In genomic region chr2:145564596-145564995, GRCm38 (mm10) we compare ENCODE assay signal across 26 mouse cellular contexts.
DNase-seq lines count a peak whose midpoint lies in the region; ATAC-seq and TF ChIP-seq lines count a peak whose summit lies in the region.
"Had no signal": no experiment of that assay in that cellular context is flagged by ENCODE, and none has a peak within 500 bp of the region (broad histone marks: within the 10 kb centered on the region; RNA-seq: fewer than 3 reads in every experiment).

No protein-coding gene starts in this region.

- H3K9me3 ChIP-seq in heart, postnatal 0 days (replicated peaks; ENCODE audit: control insufficient read depth, low read length) = no peaks in the 10 kb centered on the region
- H3K9me3 ChIP-seq in heart, embryonic 12.5 days (replicated peaks) = no peaks in the 10 kb centered on the region
- H3K9me3 ChIP-seq in liver, embryonic 11.5 days (ENCODE audit: control insufficient read depth, low read length) = no peaks in the 10 kb centered on the region
- no peaks in the 10 kb centered on the region for H3K9me3 ChIP-seq in forebrain, embryonic 14.5 days (replicated peaks; ENCODE audit: control insufficient read depth, low read length)
- H3K9me3 ChIP-seq: embryonic facial prominence, embryonic 12.5 days; embryonic facial prominence, embryonic 15.5 days; heart, embryonic 10.5 days; hindbrain, embryonic 12.5 days; hindbrain, embryonic 15.5 days had no signal

- H3K4me1 ChIP-seq in heart, postnatal 0 days (ENCODE audit: control insufficient read depth, insufficient read depth) = no peaks in the 10 kb centered on the region
- H3K4me1 ChIP-seq in heart, embryonic 12.5 days (replicated peaks) = no peaks in the 10 kb centered on the region
- H3K4me1 ChIP-seq in liver, embryonic 11.5 days (replicated peaks; ENCODE audit: control insufficient read depth, insufficient read depth, low read length) = no peaks in the 10 kb centered on the region; the same call in 1 of the 2 replicates
- no peaks in the 10 kb centered on the region for H3K4me1 ChIP-seq in forebrain, embryonic 14.5 days (ENCODE audit: control insufficient read depth, insufficient read depth, low read length)
- H3K4me1 ChIP-seq: embryonic facial prominence, embryonic 12.5 days; embryonic facial prominence, embryonic 15.5 days; heart, embryonic 10.5 days; hindbrain, embryonic 12.5 days; hindbrain, embryonic 15.5 days had no signal

- no peak for TF ChIP-seq EP300 in heart, postnatal 0 days (IDR thresholded peaks at IDR 0.05; ENCODE audit: low read depth)

- H3K9ac ChIP-seq in heart, postnatal 0 days (replicated peaks; ENCODE audit: low read depth, low read length) = no peak overlapping the region
- no peak overlapping the region for H3K9ac ChIP-seq in heart, embryonic 12.5 days
- no peak overlapping the region for H3K9ac ChIP-seq in liver, embryonic 11.5 days (ENCODE audit: low read depth, low read length)
- no peak overlapping the region for H3K9ac ChIP-seq in forebrain, embryonic 14.5 days (ENCODE audit: low read length)
- H3K9ac ChIP-seq: embryonic facial prominence, embryonic 12.5 days; embryonic facial prominence, embryonic 15.5 days; hindbrain, embryonic 12.5 days; hindbrain, embryonic 15.5 days had no signal

- no peak overlapping the region for H3K27ac ChIP-seq in heart, postnatal 0 days (ENCODE audit: low read depth)
- no peak overlapping the region for H3K27ac ChIP-seq in heart, embryonic 12.5 days (ENCODE audit: poor library complexity, severe bottlenecking)
- no peak overlapping the region for H3K27ac ChIP-seq in liver, embryonic 11.5 days (ENCODE audit: low read depth, low read length)
- no peak overlapping the region for H3K27ac ChIP-seq in layer of hippocampus, adult 2 months
- H3K27ac ChIP-seq in forebrain, embryonic 14.5 days (ENCODE audit: low read depth, low read length) = no peak overlapping the region
- H3K27ac ChIP-seq: embryonic facial prominence, embryonic 12.5 days; embryonic facial prominence, embryonic 15.5 days; heart, adult 2 months; heart, embryonic 10.5 days; hindbrain, embryonic 12.5 days; hindbrain, embryonic 15.5 days had no signal

- H3K4me3 ChIP-seq in heart, postnatal 0 days (ENCODE audit: low read depth, low read length) = no peak overlapping the region
- no peak overlapping the region for H3K4me3 ChIP-seq in heart, embryonic 12.5 days
- H3K4me3 ChIP-seq in liver, embryonic 11.5 days (ENCODE audit: low read depth, low read length) = no peak overlapping the region
- H3K4me3 ChIP-seq in layer of hippocampus, adult 2 months = no peak overlapping the region
- no peak overlapping the region for H3K4me3 ChIP-seq in forebrain, embryonic 14.5 days (ENCODE audit: low read depth, low read length)
- H3K4me3 ChIP-seq: embryonic facial prominence, embryonic 12.5 days; embryonic facial prominence, embryonic 15.5 days; heart, adult 2 months; heart, embryonic 10.5 days; hindbrain, embryonic 12.5 days; hindbrain, embryonic 15.5 days had no signal

- no peak for ATAC-seq in heart, postnatal 0 days (ENCODE audit: insufficient read depth, low read depth)
- ATAC-seq in heart, embryonic 12.5 days (ENCODE audit: insufficient number of reproducible peaks, low FRiP score) = no peak
- no peak for ATAC-seq in liver, embryonic 11.5 days (replicated peaks; ENCODE audit: low FRiP score)
- ATAC-seq in forebrain, embryonic 14.5 days = no peak
- ATAC-seq: activated CD4-positive, CD25-positive, alpha-beta regulatory T cell, adult 4 months; forebrain, embryonic 16.5 days; intestine, postnatal 0 days had no signal

- no peaks in the 10 kb centered on the region for H3K27me3 ChIP-seq in heart, postnatal 0 days (ENCODE audit: control insufficient read depth, insufficient read depth, low read length)
- H3K27me3 ChIP-seq in heart, embryonic 12.5 days (replicated peaks) = no peaks in the 10 kb centered on the region
- no peaks in the 10 kb centered on the region for H3K27me3 ChIP-seq in liver, embryonic 11.5 days (replicated peaks; ENCODE audit: control insufficient read depth, insufficient read depth, low read length)
- H3K27me3 ChIP-seq in forebrain, embryonic 14.5 days (replicated peaks; ENCODE audit: control insufficient read depth, insufficient read depth, low read length) = no peaks in the 10 kb centered on the region
- H3K27me3 ChIP-seq: CH12.LX; embryonic facial prominence, embryonic 12.5 days; embryonic facial prominence, embryonic 15.5 days; hindbrain, embryonic 12.5 days; hindbrain, embryonic 15.5 days had no signal

- no peak for TF ChIP-seq CTCF in heart, postnatal 0 days (IDR thresholded peaks at IDR 0.05; ENCODE audit: low read depth)
- no peak for TF ChIP-seq CTCF in layer of hippocampus, adult 2 months (conservative IDR thresholded peaks at IDR 0.05)

- no peak overlapping the region for H3K4me2 ChIP-seq in heart, postnatal 0 days (ENCODE audit: low read depth, low read length)
- no peak overlapping the region for H3K4me2 ChIP-seq in heart, embryonic 12.5 days
- no peak overlapping the region for H3K4me2 ChIP-seq in liver, embryonic 11.5 days
- H3K4me2 ChIP-seq in forebrain, embryonic 14.5 days (ENCODE audit: low read length) = no peak overlapping the region
- H3K4me2 ChIP-seq: embryonic facial prominence, embryonic 12.5 days; embryonic facial prominence, embryonic 15.5 days; hindbrain, embryonic 12.5 days; hindbrain, embryonic 15.5 days had no signal

- WGBS in heart, postnatal 0 days = 38% methylated on average over 8 of the region's 8 CpGs
- 59% methylated on average over 8 of the region's 8 CpGs for WGBS in heart, embryonic 12.5 days
- 81% methylated on average over 8 of the region's 8 CpGs for WGBS in liver, embryonic 11.5 days
- WGBS in forebrain, embryonic 14.5 days = 88% methylated on average over 8 of the region's 8 CpGs

- peak; percentile 9 for DNase-seq in heart, postnatal 0 days (ENCODE audit: low spot score)
- DNase-seq in R1 (ENCODE audit: low read depth, low spot score) = peak; percentile 7
- peak; percentile 57 for DNase-seq in adrenal gland, adult 8-10 months
- peak; percentile 19 for DNase-seq in adrenal gland, postnatal 25 days
- no peak for DNase-seq in liver, embryonic 11.5 days (ENCODE audit: low spot score)
- DNase-seq in layer of hippocampus, adult 2 months (ENCODE audit: low spot score in 2 of 2) = no peak
- DNase-seq in forebrain, embryonic 14.5 days (ENCODE audit: low spot score) = no peak
- DNase-seq: B cell, adult 2 months; cerebellum, adult 18-20 months; cerebellum, adult 9-10 months; cerebellum, postnatal 14 days; gastrocnemius, postnatal 10 days; gastrocnemius, postnatal 36 days; heart, adult 2 months; heart, postnatal 14 days; kidney, adult 2 months had no signal

- no peaks in the 10 kb centered on the region for H3K36me3 ChIP-seq in heart, postnatal 0 days (replicated peaks; ENCODE audit: control insufficient read depth, insufficient read depth, low read length)
- H3K36me3 ChIP-seq in heart, embryonic 12.5 days = no peaks in the 10 kb centered on the region
- no peaks in the 10 kb centered on the region for H3K36me3 ChIP-seq in liver, embryonic 11.5 days (ENCODE audit: control insufficient read depth, insufficient read depth, low read length)
- H3K36me3 ChIP-seq in forebrain, embryonic 14.5 days (ENCODE audit: control insufficient read depth, insufficient read depth, low read length) = no peaks in the 10 kb centered on the region
- H3K36me3 ChIP-seq: embryonic facial prominence, embryonic 12.5 days; embryonic facial prominence, embryonic 15.5 days; heart, embryonic 10.5 days; hindbrain, embryonic 12.5 days; hindbrain, embryonic 15.5 days had no signal

Comparison
In these comparisons a context has a peak if more than half of its experiments do, and no peak if none do; other contexts are left out.
1. DNase-seq: peak in heart, postnatal 0 days (single experiment), R1 (single experiment), adrenal gland, adult 8-10 months (single experiment) and adrenal gland, postnatal 25 days (single experiment); none in liver, embryonic 11.5 days (single experiment), layer of hippocampus, adult 2 months (0 of 2) and forebrain, embryonic 14.5 days (single experiment).